8 mouse cellular contexts compared by ENCODE assay signal in the genomic region with DNA sequence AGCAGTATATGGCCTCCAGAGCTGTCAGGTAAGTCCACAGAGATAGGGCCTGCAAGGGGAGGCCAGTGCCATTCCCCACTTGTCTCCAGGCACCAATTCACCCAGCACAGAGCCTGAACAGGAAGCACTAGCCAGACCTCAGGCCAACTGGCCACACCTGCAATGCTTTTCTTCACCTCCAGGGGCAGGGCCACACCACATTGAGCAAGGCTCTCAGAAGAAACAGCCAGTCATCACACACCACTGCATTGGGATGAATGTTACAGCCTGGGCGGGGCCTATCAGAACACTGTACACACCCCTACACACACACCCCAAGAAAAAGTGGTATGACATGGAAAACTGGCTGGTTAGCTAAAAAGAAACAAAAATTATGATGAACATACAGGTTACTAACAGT. TPM values are rescaled to one million over a fixed set of nuclear protein-coding genes. Genes with fewer than 3 reads are reported as not detected.
DNase-seq lines count a peak whose midpoint lies in the region; ATAC-seq and TF ChIP-seq lines count a peak whose summit lies in the region.

No protein-coding gene starts in this region.

- TF ChIP-seq EP300 in stomach, postnatal 0 days (optimal IDR thresholded peaks at IDR 0.05) = no peak

- no peaks in the 10 kb centered on the region for H3K27me3 ChIP-seq in embryonic facial prominence, embryonic 10.5 days (replicated peaks; ENCODE audit: low read depth, poor library complexity, severe bottlenecking)
- H3K27me3 ChIP-seq in liver, embryonic 16.5 days (ENCODE audit: control insufficient read depth, insufficient read depth, low read depth, low read length) = no peaks in the 10 kb centered on the region
- no peaks in the 10 kb centered on the region for H3K27me3 ChIP-seq in stomach, postnatal 0 days (ENCODE audit: control insufficient read depth, insufficient read depth, low read length)

- H3K4me2 ChIP-seq in liver, embryonic 16.5 days (ENCODE audit: low read depth, low read length) = no peak overlapping the region
- no peak overlapping the region for H3K4me2 ChIP-seq in stomach, postnatal 0 days (replicated peaks; ENCODE audit: low read depth)

- peak; percentile 68 for TF ChIP-seq CTCF in stomach, postnatal 0 days (IDR thresholded peaks at IDR 0.05; ENCODE audit: low read depth)

- no peaks in the 10 kb centered on the region for H3K9me3 ChIP-seq in embryonic facial prominence, embryonic 10.5 days
- H3K9me3 ChIP-seq in liver, embryonic 16.5 days (replicated peaks; ENCODE audit: control insufficient read depth, low read length) = no peaks in the 10 kb centered on the region
- no peaks in the 10 kb centered on the region for H3K9me3 ChIP-seq in stomach, postnatal 0 days (ENCODE audit: control insufficient read depth, low read length)

- H3K4me3 ChIP-seq in embryonic facial prominence, embryonic 10.5 days = no peak overlapping the region
- H3K4me3 ChIP-seq in liver, embryonic 16.5 days (ENCODE audit: low read depth, low read length) = no peak overlapping the region
- no peak overlapping the region for H3K4me3 ChIP-seq in stomach, postnatal 0 days (ENCODE audit: low read depth, low read length)

- peaks cover 5% of the 10 kb centered on the region for H3K4me1 ChIP-seq in embryonic facial prominence, embryonic 10.5 days
- no peaks in the 10 kb centered on the region for H3K4me1 ChIP-seq in liver, embryonic 16.5 days (ENCODE audit: control insufficient read depth, low read depth, low read length)
- no peaks in the 10 kb centered on the region for H3K4me1 ChIP-seq in stomach, postnatal 0 days (replicated peaks; ENCODE audit: control insufficient read depth, insufficient read depth)

- DNase-seq in cerebellum, postnatal 25 days = peak; percentile 57 to 70
- no peak for DNase-seq in cerebellum, adult 9-10 months
- DNase-seq in ovary, postnatal 36 days (ENCODE audit: low spot score) = peak; percentile 42
- DNase-seq in ovary, postnatal 14 days (ENCODE audit: low spot score) = no peak
- DNase-seq in embryonic facial prominence, embryonic 10.5 days (ENCODE audit: low spot score) = peak; percentile 64
- peak; percentile 68 for DNase-seq in stomach, postnatal 0 days (ENCODE audit: low spot score)
- no peak for DNase-seq in layer of hippocampus, adult 9-11 months

- no peaks in the 10 kb centered on the region for H3K36me3 ChIP-seq in embryonic facial prominence, embryonic 10.5 days (replicated peaks)
- H3K36me3 ChIP-seq in liver, embryonic 16.5 days (ENCODE audit: control insufficient read depth, insufficient read depth) = no peaks in the 10 kb centered on the region
- H3K36me3 ChIP-seq in stomach, postnatal 0 days (ENCODE audit: control insufficient read depth, insufficient read depth, low read length) = no peaks in the 10 kb centered on the region

- 87% methylated on average over 1 of the region's 1 CpGs for WGBS in embryonic facial prominence, embryonic 10.5 days
- 45% methylated on average over 1 of the region's 1 CpGs for WGBS in liver, embryonic 16.5 days (ENCODE audit: insufficient replicate concordance)
- 87% methylated on average over 1 of the region's 1 CpGs for WGBS in stomach, postnatal 0 days

- H3K27ac ChIP-seq in embryonic facial prominence, embryonic 10.5 days (replicated peaks) = no peak overlapping the region
- H3K27ac ChIP-seq in liver, embryonic 16.5 days (ENCODE audit: low read length) = no peak overlapping the region
- H3K27ac ChIP-seq in stomach, postnatal 0 days (replicated peaks) = no peak overlapping the region

- 0 out of 2 replicates have a peak, but pooled peaks have one; percentile 37 for ATAC-seq in liver, embryonic 16.5 days (ENCODE audit: low read depth)
- ATAC-seq in stomach, postnatal 0 days (ENCODE audit: low FRiP score, low TSS enrichment) = peak; percentile 73; the same call in 1 of the 2 replicates

- H3K9ac ChIP-seq in liver, embryonic 16.5 days (ENCODE audit: low read depth, low read length) = no peak overlapping the region
- H3K9ac ChIP-seq in stomach, postnatal 0 days (ENCODE audit: low read length) = no peak overlapping the region

RNA-seq across cellular contexts. Expression of a gene that starts 42.3 kb away (rescaled TPM):
- 4.8 and 5.5 TPM in 2 replicates for polyA plus RNA-seq in embryonic facial prominence, embryonic 10.5 days (2016; fragmentation: Nextera tagmentation; extraction: Ambion mirVana)
- 0.95 and 1.1 TPM in 2 replicates for polyA plus RNA-seq in liver, embryonic 16.5 days (2015; fragmentation: Nextera tagmentation; extraction: Ambion mirVana)
- polyA plus RNA-seq in stomach, postnatal 0 days (2015; fragmentation: Nextera tagmentation; extraction: Ambion mirVana) = 2.1 and 2.2 TPM in 2 replicates

Comparison
In these comparisons a context has a peak if more than half of its experiments do, and no peak if none do; other contexts are left out.
1. DNase-seq: peak in cerebellum, postnatal 25 days (2 of 2), ovary, postnatal 36 days (single experiment), embryonic facial prominence, embryonic 10.5 days (single experiment) and stomach, postnatal 0 days (single experiment); none in cerebellum, adult 9-10 months (single experiment), ovary, postnatal 14 days (single experiment) and layer of hippocampus, adult 9-11 months (single experiment).